Mouse (Mus musculus) small intestine, adult 2 months (tissue): ENCODE data around the gene Olah.

Source experiments
- CTCF ChIP-seq: fragments of 200-500 bp; IDR thresholded peaks from 2 replicates; pipeline ENCODE4 v1.5.1; 2012; ENCODE audit warnings: low read depth, mild to moderate bottlenecking, control low read depth, inconsistent platforms, low read length, moderate library complexity, mixed read lengths; ENCODE audit not compliant: insufficient replicate concordance, insufficient read length; ENCODE audit errors: extremely low read depth
- POLR2A ChIP-seq: fragments of 200-500 bp; IDR thresholded peaks from 2 replicates; pipeline ENCODE4 v1.6.1; 2012; ENCODE audit warnings: low read depth, mild to moderate bottlenecking, control low read depth, inconsistent platforms, low read length, moderate library complexity

DNA sequence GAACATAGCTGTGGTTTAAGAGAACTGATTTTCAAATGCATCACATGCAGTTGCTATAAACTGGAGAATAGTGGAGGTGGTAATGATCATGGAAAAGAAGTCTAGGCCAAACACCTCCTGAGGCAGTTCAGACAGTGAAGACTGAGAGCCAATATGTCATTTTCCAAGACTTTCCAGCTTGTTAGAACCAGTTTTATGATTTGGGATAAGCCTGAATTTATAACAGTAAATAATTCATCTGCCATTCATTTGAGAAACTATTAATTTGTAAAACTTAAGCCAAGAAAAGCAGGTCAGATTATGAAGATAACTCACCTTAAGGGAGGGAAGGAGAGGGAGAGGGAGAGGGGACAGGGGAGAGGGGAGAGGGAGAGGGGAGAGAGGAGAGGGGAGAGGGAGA lies 43.9 kb downstream of the Olah start:
- TF ChIP-seq CTCF (no peak), POLR2A (no peak)
